Mouse (Mus musculus): ENCODE results near the gene Barhl1. TPM values are rescaled to one million over a fixed set of nuclear protein-coding genes. Genes with fewer than 3 reads are reported as not detected.

Gene Barhl1
- polyA plus RNA-seq, 1 experiment from 2014 or later = 0.83 TPM

- Histone ChIP-seq H3K9me3 (replicated peaks; ENCODE audit: control insufficient read depth, low read length) (no peaks in the 10 kb centered on the region), H3K36me3 (replicated peaks; ENCODE audit: control insufficient read depth, insufficient read depth, low read depth, low read length) (no peaks in the 10 kb centered on the region; the same call in 1 of the 2 replicates), H3K27ac (replicated peaks; ENCODE audit: low read depth, low read length) (no peak overlapping the region), H3K4me2 (ENCODE audit: low read depth, low read length) (no peak overlapping the region), H3K4me1 (ENCODE audit: control insufficient read depth, insufficient read depth, low read length) (no peaks in the 10 kb centered on the region), H3K9ac (replicated peaks; ENCODE audit: low read length) (no peak overlapping the region), H3K27me3 (ENCODE audit: control insufficient read depth, insufficient read depth, low read length) (peaks cover 9% of the 10 kb centered on the region), H3K4me3 (ENCODE audit: low read depth, low read length) (no peak overlapping the region)
- DNase-seq (ENCODE audit: low spot score) (no peak), ATAC-seq (replicated peaks; ENCODE audit: insufficient number of reproducible peaks, low FRiP score, low TSS enrichment, low read depth) (no peak)
- WGBS = 87% methylated on average over 8 of the region's 8 CpGs
These were observed 14.2 kb downstream of the Barhl1 start for GRCm38 (mm10) chr2:28902291-28902690.

GRCm38 (mm10) chr2:28897340-28897899, 19.0 kb downstream of the Barhl1 start:
- no peak for ATAC-seq (replicated peaks; ENCODE audit: insufficient number of reproducible peaks, low FRiP score, low TSS enrichment, low read depth)
- Histone ChIP-seq H3K27ac (replicated peaks; ENCODE audit: low read depth, low read length) (no peak overlapping the region), H3K4me1 (ENCODE audit: control insufficient read depth, insufficient read depth, low read length) (no peaks in the 10 kb centered on the region), H3K9ac (replicated peaks; ENCODE audit: low read length) (no peak overlapping the region), H3K4me3 (ENCODE audit: low read depth, low read length) (no peak overlapping the region), H3K27me3 (ENCODE audit: control insufficient read depth, insufficient read depth, low read length) (no peaks in the 10 kb centered on the region), H3K9me3 (replicated peaks; ENCODE audit: control insufficient read depth, low read length) (no peaks in the 10 kb centered on the region), H3K4me2 (ENCODE audit: low read depth, low read length) (no peak overlapping the region), H3K36me3 (replicated peaks; ENCODE audit: control insufficient read depth, insufficient read depth, low read depth, low read length) (no peaks in the 10 kb centered on the region; the same call in none of the 2 replicates)
- no peak for DNase-seq (ENCODE audit: low spot score)
- 84% methylated on average over 4 of the region's 4 CpGs for WGBS

GRCm38 (mm10) chr2:28895876-28896275, 20.6 kb downstream of the Barhl1 start:
- H3K4me3 ChIP-seq (ENCODE audit: low read depth, low read length) = no peak overlapping the region
- H3K36me3 ChIP-seq (replicated peaks; ENCODE audit: control insufficient read depth, insufficient read depth, low read depth, low read length) = no peaks in the 10 kb centered on the region; the same call in none of the 2 replicates
- no peaks in the 10 kb centered on the region for H3K9me3 ChIP-seq (replicated peaks; ENCODE audit: control insufficient read depth, low read length)
- H3K9ac ChIP-seq (replicated peaks; ENCODE audit: low read length) = no peak overlapping the region
- H3K4me2 ChIP-seq (ENCODE audit: low read depth, low read length) = no peak overlapping the region
- ATAC-seq (replicated peaks; ENCODE audit: insufficient number of reproducible peaks, low FRiP score, low TSS enrichment, low read depth) = no peak
- H3K27ac ChIP-seq (replicated peaks; ENCODE audit: low read depth, low read length) = no peak overlapping the region
- 93% methylated on average over 7 of the region's 7 CpGs for WGBS
- DNase-seq (ENCODE audit: low spot score) = no peak
- no peaks in the 10 kb centered on the region for H3K4me1 ChIP-seq (ENCODE audit: control insufficient read depth, insufficient read depth, low read length)
- no peaks in the 10 kb centered on the region for H3K27me3 ChIP-seq (ENCODE audit: control insufficient read depth, insufficient read depth, low read length)

- Histone ChIP-seq H3K4me2 (ENCODE audit: low read depth, low read length) (no peak overlapping the region), H3K4me1 (ENCODE audit: control insufficient read depth, insufficient read depth, low read length) (no peaks in the 10 kb centered on the region), H3K27me3 (ENCODE audit: control insufficient read depth, insufficient read depth, low read length) (no peaks in the 10 kb centered on the region), H3K36me3 (replicated peaks; ENCODE audit: control insufficient read depth, insufficient read depth, low read depth, low read length) (no peaks in the 10 kb centered on the region; the same call in none of the 2 replicates), H3K4me3 (ENCODE audit: low read depth, low read length) (no peak overlapping the region), H3K9me3 (replicated peaks; ENCODE audit: control insufficient read depth, low read length) (no peaks in the 10 kb centered on the region), H3K9ac (replicated peaks; ENCODE audit: low read length) (no peak overlapping the region), H3K27ac (replicated peaks; ENCODE audit: low read depth, low read length) (no peak overlapping the region)
- no peak for DNase-seq (ENCODE audit: low spot score)
- 61% methylated on average over 6 of the region's 6 CpGs for WGBS
- ATAC-seq (replicated peaks; ENCODE audit: insufficient number of reproducible peaks, low FRiP score, low TSS enrichment, low read depth) = no peak
These were observed 22.9 kb downstream of the Barhl1 start for GRCm38 (mm10) chr2:28893526-28893925.

GRCm38 (mm10) chr2:28892796-28893195, 23.7 kb downstream of the Barhl1 start:
- no peak for DNase-seq (ENCODE audit: low spot score)

GRCm38 (mm10) chr2:28884914-28885313, 31.6 kb downstream of the Barhl1 start:
- DNase-seq (ENCODE audit: low spot score) = no peak
- ATAC-seq (replicated peaks; ENCODE audit: insufficient number of reproducible peaks, low FRiP score, low TSS enrichment, low read depth) = no peak
- Histone ChIP-seq H3K27me3 (ENCODE audit: control insufficient read depth, insufficient read depth, low read length) (no peaks in the 10 kb centered on the region), H3K4me1 (ENCODE audit: control insufficient read depth, insufficient read depth, low read length) (no peaks in the 10 kb centered on the region), H3K9ac (replicated peaks; ENCODE audit: low read length) (no peak overlapping the region), H3K4me3 (ENCODE audit: low read depth, low read length) (no peak overlapping the region), H3K9me3 (replicated peaks; ENCODE audit: control insufficient read depth, low read length) (no peaks in the 10 kb centered on the region), H3K4me2 (ENCODE audit: low read depth, low read length) (no peak overlapping the region), H3K36me3 (replicated peaks; ENCODE audit: control insufficient read depth, insufficient read depth, low read depth, low read length) (no peaks in the 10 kb centered on the region; the same call in 1 of the 2 replicates), H3K27ac (replicated peaks; ENCODE audit: low read depth, low read length) (no peak overlapping the region)
- WGBS = 78% methylated on average over 4 of the region's 4 CpGs

More at GRCm38 (mm10) chr2:28892796-28893195, 23.7 kb downstream of the Barhl1 start:
- Histone ChIP-seq H3K4me1 (ENCODE audit: control insufficient read depth, insufficient read depth, low read length) (no peaks in the 10 kb centered on the region), H3K27ac (replicated peaks; ENCODE audit: low read depth, low read length) (no peak overlapping the region), H3K4me2 (ENCODE audit: low read depth, low read length) (no peak overlapping the region), H3K4me3 (ENCODE audit: low read depth, low read length) (no peak overlapping the region), H3K36me3 (replicated peaks; ENCODE audit: control insufficient read depth, insufficient read depth, low read depth, low read length) (no peaks in the 10 kb centered on the region; the same call in none of the 2 replicates), H3K9me3 (replicated peaks; ENCODE audit: control insufficient read depth, low read length) (no peaks in the 10 kb centered on the region), H3K9ac (replicated peaks; ENCODE audit: low read length) (no peak overlapping the region), H3K27me3 (ENCODE audit: control insufficient read depth, insufficient read depth, low read length) (no peaks in the 10 kb centered on the region)
- no peak for ATAC-seq (replicated peaks; ENCODE audit: insufficient number of reproducible peaks, low FRiP score, low TSS enrichment, low read depth)
- WGBS = 53% methylated on average over 1 of the region's 1 CpGs

- Histone ChIP-seq H3K27ac (replicated peaks; ENCODE audit: low read depth, low read length) (no peak overlapping the region), H3K36me3 (replicated peaks; ENCODE audit: control insufficient read depth, insufficient read depth, low read depth, low read length) (no peaks in the 10 kb centered on the region; the same call in 1 of the 2 replicates), H3K27me3 (ENCODE audit: control insufficient read depth, insufficient read depth, low read length) (no peaks in the 10 kb centered on the region), H3K9me3 (replicated peaks; ENCODE audit: control insufficient read depth, low read length) (no peaks in the 10 kb centered on the region), H3K4me2 (ENCODE audit: low read depth, low read length) (no peak overlapping the region), H3K4me1 (ENCODE audit: control insufficient read depth, insufficient read depth, low read length) (no peaks in the 10 kb centered on the region), H3K9ac (replicated peaks; ENCODE audit: low read length) (no peak overlapping the region), H3K4me3 (ENCODE audit: low read depth, low read length) (no peak overlapping the region)
- 79% methylated on average over 6 of the region's 6 CpGs for WGBS
- DNase-seq (ENCODE audit: low spot score) (no peak), ATAC-seq (replicated peaks; ENCODE audit: insufficient number of reproducible peaks, low FRiP score, low TSS enrichment, low read depth) (no peak)
These were observed 33.5 kb downstream of the Barhl1 start for GRCm38 (mm10) chr2:28882826-28883485.

- Histone ChIP-seq H3K9me3 (replicated peaks; ENCODE audit: control insufficient read depth, low read length) (no peaks in the 10 kb centered on the region), H3K27me3 (ENCODE audit: control insufficient read depth, insufficient read depth, low read length) (no peaks in the 10 kb centered on the region), H3K27ac (replicated peaks; ENCODE audit: low read depth, low read length) (no peak overlapping the region), H3K4me3 (ENCODE audit: low read depth, low read length) (no peak overlapping the region), H3K9ac (replicated peaks; ENCODE audit: low read length) (no peak overlapping the region), H3K4me1 (ENCODE audit: control insufficient read depth, insufficient read depth, low read length) (no peaks in the 10 kb centered on the region), H3K36me3 (replicated peaks; ENCODE audit: control insufficient read depth, insufficient read depth, low read depth, low read length) (no peaks in the 10 kb centered on the region; the same call in 1 of the 2 replicates), H3K4me2 (ENCODE audit: low read depth, low read length) (no peak overlapping the region)
- no peak for ATAC-seq (replicated peaks; ENCODE audit: insufficient number of reproducible peaks, low FRiP score, low TSS enrichment, low read depth)
- DNase-seq (ENCODE audit: low spot score) = no peak
- 93% methylated on average over 3 of the region's 3 CpGs for WGBS
These were observed 34.4 kb downstream of the Barhl1 start for GRCm38 (mm10) chr2:28882047-28882446.
